Mouse (Mus musculus): Measurements from ENCODE around the gene Mapk8ip3. TPM values are rescaled to one million over a fixed set of nuclear protein-coding genes. Genes with fewer than 3 reads are reported as not detected.

Gene Mapk8ip3
- polyA plus RNA-seq, 1 experiment from 2014 or later: 8.3 TPM

GRCm38 (mm10) chr17:24902124-24902523, 34.7 kb downstream of the Mapk8ip3 start:
- ATAC-seq (ENCODE audit: insufficient read depth): no peak
- H3K9ac ChIP-seq: peak overlapping the region; percentile 40
- 82% methylated on average over 5 of the region's 5 CpGs for WGBS (ENCODE audit: insufficient replicate concordance)
- peaks cover 61% of the 10 kb centered on the region for H3K4me1 ChIP-seq (replicated peaks)
- H3K4me3 ChIP-seq (replicated peaks): peak overlapping the region; percentile 21; the same call in 1 of the 2 replicates
- H3K36me3 ChIP-seq (replicated peaks): peaks cover 100% of the 10 kb centered on the region
- peak overlapping the region; percentile 98 for H3K27ac ChIP-seq (replicated peaks)
- no peaks in the 10 kb centered on the region for H3K9me3 ChIP-seq (replicated peaks)
- peak overlapping the region; percentile 69 for H3K4me2 ChIP-seq
- no peaks in the 10 kb centered on the region for H3K27me3 ChIP-seq

GRCm38 (mm10) chr17:24900014-24900413, 36.8 kb downstream of the Mapk8ip3 start:
- H3K4me2 ChIP-seq: no peak overlapping the region

GRCm38 (mm10) chr17:24899153-24899552, 37.6 kb downstream of the Mapk8ip3 start:
- peaks cover 76% of the 10 kb centered on the region for H3K4me1 ChIP-seq (replicated peaks)
- ATAC-seq (ENCODE audit: insufficient read depth): no peak
- 80% methylated on average over 5 of the region's 5 CpGs for WGBS (ENCODE audit: insufficient replicate concordance)
- H3K4me2 ChIP-seq: no peak overlapping the region
- H3K27me3 ChIP-seq: no peaks in the 10 kb centered on the region
- H3K9me3 ChIP-seq (replicated peaks): no peaks in the 10 kb centered on the region
- H3K9ac ChIP-seq: no peak overlapping the region
- H3K27ac ChIP-seq (replicated peaks): peak overlapping the region; percentile 38; the same call in 1 of the 2 replicates
- peaks cover 77% of the 10 kb centered on the region for H3K36me3 ChIP-seq (replicated peaks)
- no peak overlapping the region for H3K4me3 ChIP-seq (replicated peaks)

More at GRCm38 (mm10) chr17:24900014-24900413, 36.8 kb downstream of the Mapk8ip3 start:
- WGBS (ENCODE audit: insufficient replicate concordance): 89% methylated on average over 6 of the region's 6 CpGs
- ATAC-seq (ENCODE audit: insufficient read depth): no peak
- no peak overlapping the region for H3K4me3 ChIP-seq (replicated peaks)
- H3K4me1 ChIP-seq (replicated peaks): peaks cover 77% of the 10 kb centered on the region
- H3K27me3 ChIP-seq: no peaks in the 10 kb centered on the region
- peaks cover 86% of the 10 kb centered on the region for H3K36me3 ChIP-seq (replicated peaks)
- H3K27ac ChIP-seq (replicated peaks): no peak overlapping the region
- no peaks in the 10 kb centered on the region for H3K9me3 ChIP-seq (replicated peaks)
- no peak overlapping the region for H3K9ac ChIP-seq

GRCm38 (mm10) chr17:24898041-24898854, 38.5 kb downstream of the Mapk8ip3 start:
- Histone ChIP-seq H3K4me2 (peak overlapping the region; percentile 87), H3K27ac (replicated peaks) (peak overlapping the region; percentile 89), H3K4me3 (replicated peaks) (peak overlapping the region; percentile 95), H3K36me3 (replicated peaks) (peaks cover 75% of the 10 kb centered on the region), H3K9ac (0 out of 2 replicates have a peak overlapping the region, but pooled peaks have one; percentile 9), H3K27me3 (no peaks in the 10 kb centered on the region), H3K4me1 (replicated peaks) (peaks cover 76% of the 10 kb centered on the region), H3K9me3 (replicated peaks) (no peaks in the 10 kb centered on the region)
- ATAC-seq (ENCODE audit: insufficient read depth): no peak
- WGBS (ENCODE audit: insufficient replicate concordance): 75% methylated on average over 4 of the region's 4 CpGs

- ATAC-seq (ENCODE audit: insufficient read depth): no peak
Observed at GRCm38 (mm10) chr17:24897600-24897999, 39.2 kb downstream of the Mapk8ip3 start.

GRCm38 (mm10) chr17:24896993-24897269, 39.8 kb downstream of the Mapk8ip3 start:
- H3K27ac ChIP-seq (replicated peaks): peak overlapping the region; percentile 89
- peaks cover 68% of the 10 kb centered on the region for H3K4me1 ChIP-seq (replicated peaks)
- peaks cover 75% of the 10 kb centered on the region for H3K36me3 ChIP-seq (replicated peaks)
- no peak for ATAC-seq (ENCODE audit: insufficient read depth)
- H3K27me3 ChIP-seq: no peaks in the 10 kb centered on the region
- H3K9me3 ChIP-seq (replicated peaks): no peaks in the 10 kb centered on the region
- 47% methylated on average over 11 of the region's 11 CpGs for WGBS (ENCODE audit: insufficient replicate concordance)
- peak overlapping the region; percentile 87 for H3K4me2 ChIP-seq
- H3K9ac ChIP-seq: peak overlapping the region; percentile 92
- peak overlapping the region; percentile 95 for H3K4me3 ChIP-seq (replicated peaks)

More at GRCm38 (mm10) chr17:24897600-24897999, 39.2 kb downstream of the Mapk8ip3 start:
- Histone ChIP-seq H3K9me3 (replicated peaks) (no peaks in the 10 kb centered on the region), H3K4me3 (replicated peaks) (peak overlapping the region; percentile 95), H3K36me3 (replicated peaks) (peaks cover 75% of the 10 kb centered on the region), H3K4me2 (peak overlapping the region; percentile 87), H3K4me1 (replicated peaks) (peaks cover 75% of the 10 kb centered on the region), H3K27me3 (no peaks in the 10 kb centered on the region), H3K27ac (replicated peaks) (peak overlapping the region; percentile 89), H3K9ac (peak overlapping the region; percentile 92; the same call in 1 of the 2 replicates)
- WGBS (ENCODE audit: insufficient replicate concordance): 80% methylated on average over 4 of the region's 4 CpGs

- Histone ChIP-seq H3K27ac (replicated peaks) (peak within 1 kb of the TSS; percentile 89), H3K4me1 (replicated peaks) (peaks cover 63% of the 10 kb centered on the region), H3K9me3 (replicated peaks) (no peaks in the 10 kb centered on the region), H3K27me3 (no peaks in the 10 kb centered on the region), H3K4me2 (peak within 1 kb of the TSS; percentile 87), H3K9ac (peak within 1 kb of the TSS; percentile 92), H3K4me3 (replicated peaks) (peak within 1 kb of the TSS; percentile 95), H3K36me3 (replicated peaks) (peaks cover 75% of the 10 kb centered on the region)
- WGBS (ENCODE audit: insufficient replicate concordance): 1% methylated on average over 50 of the region's 50 CpGs
- peak; percentile 73 for ATAC-seq (ENCODE audit: insufficient read depth)
Observed at GRCm38 (mm10) chr17:24896241-24896992, 40.4 kb downstream of the Mapk8ip3 start, which contains the start of gene Nme3. Nme3 (plus strand) TSS chr17:24896500.

- 5% methylated on average over 23 of the region's 23 CpGs for WGBS (ENCODE audit: insufficient replicate concordance)
- Histone ChIP-seq H3K27ac (replicated peaks) (peak overlapping the region; percentile 89), H3K27me3 (no peaks in the 10 kb centered on the region), H3K9ac (peak overlapping the region; percentile 92), H3K36me3 (replicated peaks) (peaks cover 75% of the 10 kb centered on the region), H3K9me3 (replicated peaks) (no peaks in the 10 kb centered on the region), H3K4me3 (replicated peaks) (peak overlapping the region; percentile 95), H3K4me2 (peak overlapping the region; percentile 87), H3K4me1 (replicated peaks) (peaks cover 63% of the 10 kb centered on the region)
- no peak for ATAC-seq (ENCODE audit: insufficient read depth)
Observed at GRCm38 (mm10) chr17:24895571-24896240, 41.1 kb downstream of the Mapk8ip3 start.

GRCm38 (mm10) chr17:24894995-24895547, 41.7 kb downstream of the Mapk8ip3 start, which contains the start of the genes Eme2 and Mrps34:
Eme2 (minus strand) TSS chr17:24895087.
Mrps34 (plus strand) TSS chr17:24895116.
- Histone ChIP-seq H3K4me3 (replicated peaks) (peak within 1 kb of the TSS; percentile 95), H3K27ac (replicated peaks) (peak within 1 kb of the TSS; percentile 89), H3K27me3 (no peaks in the 10 kb centered on the region), H3K9me3 (replicated peaks) (no peaks in the 10 kb centered on the region), H3K9ac (peak within 1 kb of the TSS; percentile 92), H3K4me2 (peak within 1 kb of the TSS; percentile 87), H3K36me3 (replicated peaks) (peaks cover 75% of the 10 kb centered on the region), H3K4me1 (replicated peaks) (peaks cover 61% of the 10 kb centered on the region)
- peak; percentile 44 for ATAC-seq (ENCODE audit: insufficient read depth)
- under 1% methylated on average over 62 of the region's 62 CpGs for WGBS (ENCODE audit: insufficient replicate concordance)
